Mouse (Mus musculus) stomach, embryonic 14.5 days (tissue): Measurements from ENCODE around the gene Olfr45. TPM values are rescaled to one million over a fixed set of nuclear protein-coding genes. Genes with fewer than 3 reads are reported as not detected.
A peak's percentile ranks its signal among the peaks of the same experiment; 100 is the strongest.
"Not testable (repeated sequence)": the region's sequence is repeated elsewhere in the genome, so short reads cannot be mapped to it uniquely, and the experiment has no call there.

Source experiments
- ATAC-seq: fragments of 200-750 bp; cut with Nextera tagmentation; 2 replicates; pipeline ENCODE4 v1.8.0; 2017; ENCODE audit warnings: low read depth, moderate TSS enrichment; ENCODE audit not compliant: insufficient number of reproducible peaks, insufficient read depth, low FRiP score
- H3K27ac ChIP-seq: fragments of 300-500 bp; sonication (generic); 2 replicates; pipeline ENCODE4 v1.5.1; 2014; ENCODE audit warnings: mild to moderate bottlenecking, low read length, moderate library complexity, mixed read lengths
- H3K27me3 ChIP-seq: fragments of 300-500 bp; sonication (generic); 2 replicates; pipeline ENCODE4 v1.6.1; 2014; ENCODE audit warnings: low read length, control low read depth, mixed read lengths; ENCODE audit not compliant: control insufficient read depth, insufficient read depth
- H3K36me3 ChIP-seq: fragments of 300-500 bp; sonication (generic); 2 replicates; pipeline ENCODE4 v1.6.1; 2014; ENCODE audit warnings: mild to moderate bottlenecking, control low read depth, low read length, moderate library complexity, mixed read lengths; ENCODE audit not compliant: control insufficient read depth, insufficient read depth
- H3K4me1 ChIP-seq: fragments of 300-500 bp; sonication (generic); 2 replicates; pipeline ENCODE4 v1.6.1; 2014; ENCODE audit warnings: low read length, control low read depth, mixed read lengths; ENCODE audit not compliant: control insufficient read depth, insufficient read depth
- H3K4me2 ChIP-seq: fragments of 300-500 bp; sonication (generic); replicated peaks from 2 replicates; pipeline ENCODE4 v1.6.1; 2014; ENCODE audit warnings: low read depth, low read length, control low read depth
- H3K4me3 ChIP-seq: fragments of 300-500 bp; sonication (generic); 2 replicates; pipeline ENCODE4 v1.5.1; 2014; ENCODE audit warnings: low read depth, low read length, control low read depth
- H3K9ac ChIP-seq: fragments of 300-500 bp; sonication (generic); replicated peaks from 2 replicates; pipeline ENCODE4 v1.6.1; 2014; ENCODE audit warnings: low read depth, mild to moderate bottlenecking, control low read depth, low read length, moderate library complexity, mixed read lengths
- H3K9me3 ChIP-seq: fragments of 300-500 bp; sonication (generic); 2 replicates; pipeline ENCODE4 v1.6.1; 2016; ENCODE audit warnings: low read depth, low read length, control low read depth; ENCODE audit not compliant: control insufficient read depth
- WGBS: fragments of 180-500 bp; shearing (Covaris S2); extraction: QIAGEN DNeasy Blood & Tissue Kit; methylation state at CpG from one replicate; pipeline ENCODE4 v1.1.7; 2014; 5-methylcytosine and 5-hydroxymethylcytosine counted together
- polyA plus RNA-seq: library from polyadenylated mRNA; unstranded; fragments of >200 nt; fragmentation: Nextera tagmentation; extraction: Ambion mirVana; gene quantifications from 2 replicates; pipeline ENCODE4 v1.2.1, GENCODE M21; 2014

The Olfr45 gene
- polyA plus RNA-seq, result not detected in 2 replicates

GRCm38 (mm10) chr7:140681651-140682050 lies at the start of gene Olfr45:
Gene Olfr45, plus strand, starts transcription at chr7:140681951.
- no peak within 1 kb of the TSS for H3K4me3 ChIP-seq
- no peaks in the 10 kb centered on the region for H3K36me3 ChIP-seq
- H3K27ac ChIP-seq, result no peak within 1 kb of the TSS
- no peak within 1 kb of the TSS for H3K9ac ChIP-seq
- 97% methylated on average over 1 of the region's 1 CpGs for WGBS
- ATAC-seq, result no peak
- H3K4me2 ChIP-seq, result no peak within 1 kb of the TSS
- H3K27me3 ChIP-seq, result no peaks in the 10 kb centered on the region
- no peaks in the 10 kb centered on the region for H3K9me3 ChIP-seq
- H3K4me1 ChIP-seq, result no peaks in the 10 kb centered on the region

GRCm38 (mm10) chr7:140646152-140646551 lies 35.6 kb upstream of the Olfr45 start, which contains the start of gene Olfr53:
Gene Olfr53, plus strand, starts transcription at chr7:140646452.
- H3K27ac ChIP-seq, result no peak within 1 kb of the TSS
- H3K4me2 ChIP-seq, result no peak within 1 kb of the TSS
- WGBS, result 77% methylated on average over 1 of the region's 1 CpGs
- H3K4me1 ChIP-seq, result no peaks in the 10 kb centered on the region
- no peak for ATAC-seq
- no peak within 1 kb of the TSS for H3K4me3 ChIP-seq
- H3K27me3 ChIP-seq, result no peaks in the 10 kb centered on the region
- H3K9ac ChIP-seq, result no peak within 1 kb of the TSS
- H3K36me3 ChIP-seq, result no peaks in the 10 kb centered on the region
- no peaks in the 10 kb centered on the region for H3K9me3 ChIP-seq

GRCm38 (mm10) chr7:140659630-140660029 lies 22.1 kb upstream of the Olfr45 start, which contains the start of gene Olfr539:
Gene Olfr539, plus strand, starts transcription at chr7:140659930.
- no peaks in the 10 kb centered on the region for H3K36me3 ChIP-seq
- WGBS, result 78% methylated on average over 4 of the region's 4 CpGs
- no peak within 1 kb of the TSS for H3K4me2 ChIP-seq
- no peaks in the 10 kb centered on the region for H3K4me1 ChIP-seq
- no peaks in the 10 kb centered on the region for H3K27me3 ChIP-seq
- no peak within 1 kb of the TSS for H3K9ac ChIP-seq
- no peaks in the 10 kb centered on the region for H3K9me3 ChIP-seq
- H3K27ac ChIP-seq, result no peak within 1 kb of the TSS
- no peak within 1 kb of the TSS for H3K4me3 ChIP-seq
- no peak for ATAC-seq

- H3K4me1 ChIP-seq, H3K27me3 ChIP-seq, H3K27ac ChIP-seq, H3K4me3 ChIP-seq, H3K9ac ChIP-seq, H3K4me2 ChIP-seq, H3K9me3 ChIP-seq, ATAC-seq, H3K36me3 ChIP-seq: not testable (repeated sequence)
- WGBS, result 88% methylated on average over 3 of the region's 3 CpGs
Observed at GRCm38 (mm10) chr7:140670693-140671092, 11.1 kb upstream of the Olfr45 start.

- no peaks in the 10 kb centered on the region for H3K36me3 ChIP-seq
- no peak overlapping the region for H3K4me3 ChIP-seq
- 0 out of 2 replicates have a peak overlapping the region, but pooled peaks have one; percentile 20 for H3K4me2 ChIP-seq
- H3K27me3 ChIP-seq, result no peaks in the 10 kb centered on the region
- 0% methylated on average over 6 of the region's 6 CpGs for WGBS
- no peaks in the 10 kb centered on the region for H3K4me1 ChIP-seq
- no peak overlapping the region for H3K27ac ChIP-seq
- H3K9ac ChIP-seq, result no peak overlapping the region
- no peaks in the 10 kb centered on the region for H3K9me3 ChIP-seq
- no peak; the same call in 1 of the 2 replicates for ATAC-seq
Observed at GRCm38 (mm10) chr7:140675863-140676262, 5.9 kb upstream of the Olfr45 start.

GRCm38 (mm10) chr7:140679591-140679990 lies 2.2 kb upstream of the Olfr45 start:
- WGBS, result 73% methylated on average over 4 of the region's 4 CpGs
- H3K4me2 ChIP-seq, H3K36me3 ChIP-seq, H3K4me3 ChIP-seq, H3K27ac ChIP-seq, H3K4me1 ChIP-seq, H3K9ac ChIP-seq, H3K9me3 ChIP-seq, ATAC-seq, H3K27me3 ChIP-seq: not testable (repeated sequence)

GRCm38 (mm10) chr7:140696967-140697366 lies 15.2 kb downstream of the Olfr45 start, which contains the start of gene Olfr541:
Gene Olfr541, plus strand, starts transcription at chr7:140697267.
- Histone ChIP-seq H3K27me3 (no peaks in the 10 kb centered on the region), H3K9me3 (no peaks in the 10 kb centered on the region), H3K4me3 (no peak within 1 kb of the TSS), H3K27ac (no peak within 1 kb of the TSS), H3K4me1 (no peaks in the 10 kb centered on the region), H3K36me3 (no peaks in the 10 kb centered on the region), H3K9ac (no peak within 1 kb of the TSS), H3K4me2 (no peak within 1 kb of the TSS)
- no peak for ATAC-seq

GRCm38 (mm10) chr7:140706348-140706747 lies 24.6 kb downstream of the Olfr45 start:
- Histone ChIP-seq H3K9ac (no peak overlapping the region), H3K27me3 (no peaks in the 10 kb centered on the region), H3K4me2 (no peak overlapping the region), H3K9me3 (no peaks in the 10 kb centered on the region), H3K36me3 (no peaks in the 10 kb centered on the region), H3K27ac (no peak overlapping the region), H3K4me3 (no peak overlapping the region), H3K4me1 (no peaks in the 10 kb centered on the region)
- ATAC-seq, result no peak
- WGBS, result 70% methylated on average over 2 of the region's 2 CpGs
